Mouse (Mus musculus) thymus, postnatal 10 days (tissue): Measurements from ENCODE around the gene Ywhae.

Source experiments
- DNase-seq, 2 experiments: peaks; one replicate each; pipeline ENCODE4 v3.0.0; 2021; ENCODE audit warnings: low spot score in 2 of 2

Ywhae gene

DNA sequence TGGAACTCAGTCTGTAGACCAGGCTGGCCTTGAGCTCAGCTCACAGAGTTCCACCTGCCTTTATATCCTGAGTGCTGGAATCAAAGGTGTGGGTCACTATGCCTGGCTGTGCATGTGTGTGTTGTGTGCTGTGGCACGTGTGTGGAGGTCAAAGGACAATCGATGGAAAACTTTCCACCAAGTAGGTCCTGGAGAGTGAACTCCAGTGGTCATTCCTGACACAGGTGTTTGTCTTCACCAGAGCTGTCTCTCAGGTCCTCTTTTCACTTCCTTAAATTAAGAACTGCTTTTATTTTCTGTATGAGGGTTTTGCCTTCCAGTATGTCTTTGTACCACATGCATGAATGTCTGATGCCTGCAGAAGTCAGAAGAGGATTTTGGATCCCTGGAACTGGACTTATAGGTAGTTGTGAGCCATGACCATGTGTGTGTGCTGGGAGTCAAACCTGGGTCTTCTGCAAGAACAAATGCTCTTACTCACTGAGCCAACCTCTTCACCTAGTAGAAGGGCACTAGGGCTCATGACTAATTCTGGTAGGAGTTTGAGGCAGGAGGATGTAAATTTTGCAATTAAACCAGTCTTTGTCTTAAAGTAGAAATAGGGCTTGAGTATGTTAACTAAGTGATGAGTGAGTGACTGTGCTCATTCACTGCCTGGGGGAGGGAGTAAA, 5.3 kb downstream of the Ywhae start:
- no peak for DNase-seq

DNA sequence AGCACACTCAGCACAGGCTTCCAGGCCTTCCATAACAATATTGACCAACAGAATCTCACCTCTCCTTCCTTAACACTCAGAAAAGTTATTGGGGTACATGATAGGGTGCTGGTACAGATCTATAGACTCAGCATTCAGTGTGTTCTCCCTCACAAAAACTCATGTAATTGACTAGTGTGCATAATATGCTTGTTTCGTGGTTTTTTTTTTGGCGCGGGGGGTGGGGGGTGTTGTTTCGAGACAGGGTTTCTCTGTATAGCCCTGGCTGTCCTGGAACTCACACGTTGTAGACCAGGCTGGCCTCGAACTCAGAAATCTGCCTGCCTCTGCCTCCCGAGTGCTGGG, 5.8 kb downstream of the Ywhae start:
- DNase-seq: no peak

DNA sequence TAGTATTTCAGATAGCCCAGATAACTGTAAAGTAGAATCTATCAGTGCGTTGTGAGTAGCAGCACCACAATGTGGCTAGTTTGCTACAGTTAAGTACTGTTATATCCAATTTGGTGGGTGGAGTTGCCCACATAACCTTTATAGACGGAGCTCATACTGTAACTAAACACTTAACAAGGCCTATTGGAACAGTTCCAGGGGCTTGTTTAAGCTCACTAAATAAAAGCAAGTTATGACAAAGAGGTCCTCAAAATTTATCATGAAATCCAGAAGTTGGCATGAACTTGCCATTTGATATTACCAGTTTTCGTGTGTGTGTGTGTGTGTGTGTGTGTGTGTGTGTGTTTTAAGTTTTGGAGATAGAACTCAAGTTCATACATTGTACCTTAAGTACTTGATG, 7.5 kb downstream of the Ywhae start:
- DNase-seq: no peak

DNA sequence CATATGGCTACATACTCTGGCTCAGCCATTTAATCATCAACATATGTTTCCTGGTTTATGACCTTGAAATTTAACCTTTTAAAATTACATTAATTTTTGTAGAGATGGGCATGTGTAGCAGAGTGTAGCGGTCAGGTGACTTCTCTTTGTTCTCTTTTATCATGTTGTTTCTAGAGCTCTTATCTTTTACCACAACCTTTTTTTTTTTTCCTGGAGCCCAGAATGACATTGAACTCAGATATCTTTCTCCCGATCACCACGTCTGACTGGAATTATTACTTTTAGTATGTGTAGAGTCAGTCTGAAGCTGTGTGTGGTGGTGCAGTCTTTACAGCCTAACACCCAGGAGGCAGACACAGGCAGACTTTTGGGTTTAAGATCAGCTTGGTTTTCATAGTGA, 8.9 kb downstream of the Ywhae start:
- DNase-seq: no peak

DNA sequence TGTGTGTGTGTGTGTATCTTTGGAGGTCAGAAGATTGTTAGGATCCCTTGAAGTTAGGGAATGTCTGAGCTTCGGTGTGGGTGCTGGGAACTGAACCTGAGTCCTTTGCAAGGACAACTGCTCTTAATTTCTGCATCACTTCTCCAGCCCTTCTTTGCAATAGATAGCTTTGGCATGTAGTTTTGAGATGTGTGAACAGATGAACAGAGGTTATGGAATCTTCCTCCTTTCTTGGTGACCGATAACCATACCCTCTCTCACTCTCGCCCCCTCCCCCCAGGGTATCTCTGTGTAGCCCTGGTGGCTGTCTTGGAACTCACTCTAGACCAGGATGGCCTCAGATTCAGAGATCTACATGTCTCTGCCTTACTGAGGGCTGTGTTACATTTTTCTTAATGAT, 12.1 kb downstream of the Ywhae start:
- DNase-seq: no peak

DNA sequence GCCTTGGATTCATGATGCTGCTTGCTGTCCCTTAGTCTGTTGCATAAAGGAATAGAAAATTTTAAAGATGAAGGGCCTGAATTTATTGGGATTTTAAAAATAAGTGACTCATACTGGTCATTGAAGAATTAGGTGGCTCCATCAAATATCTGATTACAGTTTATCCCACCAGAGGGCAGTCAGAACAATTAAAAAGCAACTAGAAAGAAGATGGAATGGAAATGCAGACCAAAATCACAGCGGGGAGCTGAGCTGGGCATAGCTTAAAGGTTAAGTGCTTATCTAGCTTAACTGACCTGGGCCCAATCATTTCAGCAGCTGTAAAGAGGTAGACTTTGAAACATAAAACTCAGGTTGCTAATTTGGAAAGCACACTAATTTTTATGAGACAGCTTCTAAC, 17.9 kb downstream of the Ywhae start:
- DNase-seq: no peak

DNA sequence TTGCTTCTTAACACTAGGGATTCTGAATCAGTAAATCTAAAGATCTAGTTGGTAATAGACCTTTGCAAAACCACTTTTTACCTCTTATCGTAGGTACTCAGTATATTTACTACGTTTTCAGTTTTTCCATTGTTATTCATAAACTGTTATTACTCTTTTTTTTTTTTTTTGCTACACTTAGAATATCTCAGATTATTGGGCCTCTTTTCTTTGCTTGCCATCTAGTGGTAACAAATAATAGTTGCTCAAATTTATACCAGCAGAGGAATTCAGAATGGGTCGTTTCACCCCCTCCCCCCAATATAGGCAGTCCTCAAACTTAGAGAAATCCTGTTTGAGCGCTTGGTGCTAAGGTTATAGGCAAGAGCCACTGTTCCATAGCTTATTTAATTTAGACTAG, 18.4 kb downstream of the Ywhae start:
- DNase-seq: no peak

DNA sequence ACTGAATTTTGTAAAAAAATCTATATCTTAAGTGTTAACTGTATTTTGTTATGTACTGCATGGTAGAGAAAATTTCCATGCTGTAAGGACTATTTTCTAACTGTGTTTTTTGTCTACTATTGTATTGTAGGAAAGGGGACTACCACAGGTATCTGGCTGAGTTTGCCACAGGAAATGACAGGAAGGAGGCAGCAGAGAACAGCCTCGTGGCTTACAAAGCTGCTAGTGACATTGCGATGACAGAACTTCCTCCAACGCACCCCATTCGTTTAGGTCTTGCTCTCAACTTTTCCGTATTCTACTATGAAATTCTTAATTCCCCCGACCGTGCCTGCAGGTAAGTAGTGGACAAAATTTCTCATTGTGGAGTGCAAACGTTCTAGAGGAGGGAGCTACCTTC, 24.0 kb downstream of the Ywhae start:
- peak in 1 of 2 experiments; percentile 14 for DNase-seq

DNA sequence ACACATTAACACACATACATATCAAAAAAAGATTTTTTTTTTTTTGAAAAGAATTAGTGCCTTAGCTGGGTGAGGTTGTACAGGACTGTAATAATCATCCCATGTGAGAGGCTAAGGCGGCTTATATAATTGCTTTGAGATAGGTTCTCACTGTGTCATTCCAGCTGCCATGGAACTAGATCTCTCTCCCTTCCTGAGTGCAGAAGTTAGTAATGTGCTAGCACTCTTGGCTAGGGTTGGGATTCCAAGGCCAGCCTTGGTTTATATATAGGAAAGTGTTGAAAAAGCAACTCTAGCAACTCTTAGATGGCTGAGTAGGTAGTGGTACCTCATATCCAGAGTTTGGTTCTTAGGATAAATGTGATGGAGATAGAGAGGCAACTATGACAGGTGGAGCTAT, 25.9 kb downstream of the Ywhae start:
- DNase-seq: no peak

DNA sequence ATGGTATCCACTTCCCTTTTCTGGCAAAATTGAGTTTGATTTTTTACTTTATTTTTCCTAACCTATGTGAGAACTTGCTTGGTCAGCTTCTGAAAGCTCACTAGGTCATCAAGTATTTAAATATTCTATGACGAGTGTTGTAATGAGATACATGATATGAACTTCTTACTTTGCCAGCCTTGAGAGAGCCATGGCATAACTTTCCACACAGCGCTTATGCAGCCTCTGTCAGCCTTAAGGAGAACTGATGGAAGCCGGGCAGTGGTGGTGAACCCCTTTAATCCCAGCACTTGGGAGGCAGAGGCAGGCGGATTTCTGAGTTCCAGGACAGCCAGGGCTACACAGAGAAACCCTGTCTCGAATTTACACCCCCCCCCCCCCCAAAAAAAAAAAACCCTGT, 28.1 kb downstream of the Ywhae start:
- DNase-seq: no peak

DNA sequence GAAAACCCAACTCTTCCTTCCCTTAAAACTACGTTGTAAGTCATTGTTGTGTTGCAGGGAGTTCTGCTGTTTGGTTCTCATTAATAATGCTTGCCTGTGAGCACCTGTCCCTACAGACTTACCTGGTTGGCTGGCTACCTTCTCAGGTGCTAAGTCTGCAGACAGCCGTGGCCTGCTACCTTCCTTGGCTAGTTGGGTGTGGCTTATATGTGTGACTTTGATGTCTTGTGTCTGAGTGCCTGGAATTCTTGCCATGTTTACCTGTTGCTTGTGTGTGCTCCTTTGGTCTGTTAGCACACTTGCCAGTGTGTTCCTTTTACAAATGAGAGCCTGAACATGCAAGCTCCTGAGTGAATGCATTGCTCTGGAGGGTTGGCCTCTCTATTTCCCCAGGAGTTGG, 30.0 kb downstream of the Ywhae start:
- DNase-seq: no peak

DNA sequence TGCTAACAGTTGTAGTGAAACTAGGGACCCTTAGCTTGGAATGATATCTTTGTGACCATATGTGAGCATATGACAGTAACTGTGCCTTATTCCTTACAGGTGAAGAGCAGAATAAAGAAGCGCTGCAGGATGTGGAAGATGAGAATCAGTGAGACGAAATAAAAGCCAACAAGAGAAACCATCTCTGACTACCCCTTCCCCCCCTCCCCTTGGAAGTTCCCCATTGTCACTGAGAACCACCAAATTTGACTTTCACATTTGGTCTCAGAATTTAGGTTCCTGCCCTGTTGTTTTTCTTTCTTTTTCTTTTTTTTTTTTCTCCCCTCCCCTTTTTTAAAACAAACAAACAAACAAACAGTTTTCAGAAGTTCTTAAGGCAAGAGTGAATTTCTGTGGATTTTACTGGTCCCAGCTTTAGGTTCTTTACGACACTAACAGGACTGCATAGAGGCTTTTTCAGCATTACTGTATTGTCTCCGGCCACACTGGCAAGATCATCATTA, 31.9 kb downstream of the Ywhae start:
- DNase-seq: no peak

DNA sequence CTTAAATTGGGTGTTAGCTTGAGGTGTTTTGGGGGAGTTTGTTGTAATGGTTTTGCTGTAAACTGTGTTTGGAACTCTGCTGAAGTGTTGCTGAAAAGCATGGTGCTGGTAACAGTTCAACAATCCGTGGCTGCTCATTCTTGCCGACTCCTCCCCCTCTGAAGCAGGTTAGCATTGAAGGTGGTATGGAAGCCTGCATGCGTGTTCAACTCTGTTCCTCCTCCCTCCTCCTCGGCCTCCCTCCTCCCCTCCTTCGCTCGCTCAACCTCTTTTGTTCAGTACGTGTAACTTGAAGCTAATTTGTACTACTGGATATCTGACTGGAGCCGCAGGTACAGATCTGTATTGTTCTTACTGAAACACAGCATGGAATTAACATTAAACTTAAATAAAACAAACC, 32.5 kb downstream of the Ywhae start:
- DNase-seq: no peak

DNA sequence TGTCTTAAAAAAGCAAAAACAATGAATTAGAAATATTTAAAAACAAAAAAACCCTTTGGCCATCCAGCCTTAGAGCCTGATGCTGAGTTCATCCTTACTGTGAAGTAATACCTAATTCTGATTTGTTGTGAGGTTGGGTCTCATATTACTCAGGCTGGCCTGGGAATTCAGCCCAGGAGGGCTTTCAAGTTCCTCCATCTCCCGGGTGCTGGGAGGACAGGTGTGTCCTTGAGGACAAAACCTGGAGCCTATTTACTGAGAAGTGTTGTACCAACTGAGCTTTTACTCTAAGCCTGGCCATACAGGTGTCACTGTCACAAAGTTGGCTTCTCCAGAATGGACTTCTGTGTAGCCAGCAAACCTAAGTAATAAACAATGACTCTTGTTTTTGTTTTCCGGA, 34.3 kb downstream of the Ywhae start:
- DNase-seq: no peak

DNA sequence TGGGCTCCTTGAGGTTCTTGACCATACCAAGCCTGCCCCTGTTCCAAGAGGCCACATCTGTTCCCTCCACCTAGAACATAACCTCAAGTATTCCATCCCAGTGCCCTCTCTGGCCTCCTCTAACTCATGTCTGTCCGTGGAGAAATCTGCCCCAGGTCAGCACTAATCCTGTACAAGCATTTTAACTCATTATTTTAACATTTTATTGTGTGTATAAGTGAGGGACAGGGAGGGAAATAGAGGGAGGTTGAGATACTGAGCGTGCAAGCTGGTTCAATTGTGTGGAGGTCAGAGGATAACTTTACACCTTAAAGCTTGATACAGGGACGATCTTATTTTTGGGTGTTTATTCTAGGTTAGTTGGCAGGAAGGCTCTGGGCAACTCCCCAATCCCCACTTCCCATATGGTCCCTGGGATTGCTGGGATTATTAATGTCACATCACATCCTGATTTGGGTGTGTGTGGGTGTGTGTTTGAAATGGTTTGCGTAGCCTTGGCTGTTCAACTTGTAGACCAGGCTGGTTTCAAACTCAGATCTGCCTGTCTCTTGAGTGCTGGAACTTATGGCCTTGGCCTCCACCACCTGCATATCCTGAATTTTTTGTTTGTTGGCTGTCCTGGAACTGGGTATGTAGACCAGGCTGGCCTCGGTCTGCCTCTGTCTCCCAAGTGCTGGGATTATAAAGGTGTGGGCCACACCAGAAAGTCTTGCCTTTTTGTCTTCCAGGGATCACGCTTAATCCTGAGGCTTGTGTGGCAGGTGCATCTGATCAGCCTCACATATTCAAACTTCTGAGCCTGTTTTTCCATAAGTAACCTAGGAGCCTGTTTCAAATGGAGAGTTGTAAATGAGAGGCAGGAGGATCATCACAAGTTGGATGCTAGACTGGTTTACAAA, 35.7 kb downstream of the Ywhae start:
- DNase-seq: no peak

DNA sequence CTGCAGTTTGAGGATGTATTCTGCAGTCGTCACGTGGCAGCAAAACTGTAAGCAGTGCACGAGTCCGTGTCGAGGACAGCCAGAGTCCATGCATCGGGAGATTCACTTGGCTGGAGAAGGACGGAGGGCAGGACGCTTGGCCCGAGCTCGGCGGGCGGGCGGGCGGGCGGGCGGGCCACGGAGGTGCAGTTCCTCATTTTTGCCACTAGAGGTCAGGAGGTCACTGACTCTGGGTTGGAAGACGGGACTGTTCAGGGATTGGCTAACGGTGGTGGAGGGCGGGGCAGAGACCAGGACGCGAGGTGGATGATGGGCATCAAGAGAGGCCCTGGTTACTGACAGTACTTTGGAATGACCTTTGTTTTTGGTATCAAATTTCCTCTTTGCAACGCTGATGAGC, 36.5 kb downstream of the Ywhae start:
- peak; percentile 67 to 78 for DNase-seq

DNA sequence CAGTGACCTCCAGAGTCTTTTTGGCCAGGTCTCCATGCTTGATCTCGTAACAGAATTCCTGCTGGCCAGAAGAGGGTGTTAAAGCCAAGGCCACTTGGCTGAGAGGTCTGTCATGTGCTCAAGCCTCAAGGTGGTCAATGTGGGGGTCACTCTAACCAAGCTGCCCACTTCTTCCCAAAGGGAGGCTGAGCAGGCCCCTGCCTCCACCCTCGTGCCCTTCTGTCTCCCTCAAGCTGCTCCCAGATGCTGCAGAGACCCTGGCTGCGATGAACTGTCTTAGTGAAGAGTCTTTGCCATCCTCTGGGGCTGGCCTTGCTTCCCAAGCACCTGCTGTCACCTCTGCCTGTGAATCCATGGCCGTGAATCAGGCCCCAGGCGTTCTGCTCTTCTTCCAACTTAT, 39.9 kb downstream of the Ywhae start:
- DNase-seq: no peak

DNA sequence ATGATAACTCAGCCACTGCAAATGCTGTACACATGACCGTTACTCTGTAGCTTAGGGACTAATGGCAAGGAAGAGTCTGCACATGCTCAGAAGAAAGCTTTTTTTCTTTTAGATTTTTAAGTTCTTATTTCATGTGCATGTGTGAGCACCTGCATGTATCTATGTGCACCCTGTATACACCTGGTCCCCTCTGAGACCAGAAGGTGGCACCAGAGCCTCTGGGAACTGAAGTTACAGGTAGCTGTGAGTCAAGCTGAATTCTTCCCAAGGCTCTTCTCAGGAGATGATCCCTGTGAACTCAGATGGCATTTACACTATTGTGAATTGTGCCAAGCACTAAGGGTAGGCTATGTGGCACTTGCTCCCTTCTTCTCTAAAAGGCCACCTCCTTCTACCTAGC, 43.2 kb downstream of the Ywhae start:
- DNase-seq: no peak

DNA sequence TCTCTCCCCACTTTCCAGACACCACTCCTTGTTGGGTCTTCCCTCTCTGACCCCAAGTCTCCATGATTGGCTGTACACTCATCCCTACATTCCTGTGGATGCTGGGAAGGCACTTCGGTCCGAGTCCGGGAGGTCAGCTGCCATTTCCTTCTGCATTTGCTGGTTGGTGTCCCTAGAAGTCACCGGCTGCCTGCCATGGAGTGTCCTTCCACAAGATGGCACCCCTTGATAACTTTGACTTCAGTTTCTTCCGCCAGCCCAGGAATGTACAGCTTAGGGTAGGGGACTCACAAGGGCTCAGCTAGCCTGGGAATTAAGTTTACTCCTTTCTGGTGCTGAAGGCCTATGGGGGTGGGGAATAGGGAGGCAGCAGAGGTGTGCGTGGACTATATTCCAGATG, 49.2 kb downstream of the Ywhae start:
- peak; percentile 16 to 52 for DNase-seq

DNA sequence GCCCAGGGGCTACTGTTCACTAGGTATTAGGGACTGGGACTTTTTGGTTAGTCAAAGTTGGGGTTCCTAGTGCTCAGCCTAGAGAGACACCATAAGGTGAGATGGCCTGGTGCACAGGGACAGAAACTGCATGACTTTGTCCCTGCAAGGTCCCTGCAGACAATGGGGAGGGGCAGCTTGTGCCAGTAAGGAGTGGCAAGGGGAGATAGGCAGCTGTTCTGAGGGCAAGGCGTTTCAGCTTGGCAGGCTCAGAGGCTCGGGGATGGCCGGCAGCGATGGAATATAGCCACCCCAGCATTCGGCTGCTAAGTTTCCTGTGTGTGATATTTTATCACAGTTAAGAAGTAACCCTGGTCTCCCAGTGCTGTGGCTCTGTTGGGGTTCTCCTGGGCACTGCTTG, 51.1 kb downstream of the Ywhae start:
- DNase-seq: no peak

DNA sequence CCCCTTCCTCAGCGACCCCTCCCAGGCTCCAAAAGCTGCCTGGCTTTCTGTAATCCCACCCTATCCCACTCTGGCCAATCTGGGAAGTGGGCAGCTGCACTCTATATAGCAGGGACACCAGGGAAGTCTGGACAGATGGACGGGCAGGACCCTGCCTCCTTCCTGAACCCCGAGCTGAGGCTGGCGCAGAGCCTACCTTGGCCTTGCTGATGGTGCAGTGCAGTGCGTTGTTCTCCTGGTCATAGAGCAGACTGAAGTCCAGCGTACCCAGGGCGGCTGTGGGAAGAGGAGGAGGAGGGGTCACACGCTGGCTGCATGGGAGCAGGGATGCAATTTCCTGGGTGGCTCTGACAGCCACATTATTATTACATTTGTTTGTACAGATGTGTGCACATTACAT, 53.2 kb downstream of the Ywhae start:
- no peak for DNase-seq

DNA sequence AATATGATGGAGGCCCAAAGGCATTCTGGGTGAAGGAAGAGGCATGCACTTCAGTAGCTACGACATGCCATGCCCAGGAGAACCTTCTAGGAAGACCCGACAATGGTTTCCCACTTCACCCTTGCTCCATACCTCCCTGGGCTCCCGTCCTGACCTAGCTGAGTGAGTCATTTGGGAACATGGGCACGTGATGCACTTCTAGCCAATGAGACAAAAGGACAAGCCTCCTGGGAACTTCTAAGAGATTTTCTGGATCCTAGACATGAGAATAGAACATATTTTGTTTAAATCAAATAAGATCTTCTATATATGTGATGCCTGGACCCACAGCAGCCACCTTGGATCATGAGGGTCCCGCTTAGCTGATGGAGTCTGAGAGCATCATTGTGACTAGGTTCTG, 59.9 kb downstream of the Ywhae start:
- no peak for DNase-seq

DNA sequence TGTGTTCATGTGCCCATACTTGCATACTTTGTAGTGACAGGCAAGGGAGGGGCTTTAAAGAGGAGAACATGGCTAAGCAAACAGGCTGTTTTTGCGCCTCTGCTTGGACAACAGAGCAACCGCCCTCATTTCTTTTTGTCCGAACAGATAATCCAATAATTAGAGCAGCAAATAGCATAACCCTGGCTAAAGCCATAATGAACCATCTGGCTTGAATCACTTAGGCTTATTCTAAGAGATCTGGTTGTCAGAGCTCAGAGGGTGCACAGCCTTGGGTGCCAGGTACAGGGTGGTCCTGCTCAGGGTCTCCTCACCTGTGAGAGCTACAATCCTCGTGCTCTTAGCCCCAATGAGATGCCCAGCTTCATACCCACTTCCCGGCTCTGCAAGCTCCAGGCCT, 60.7 kb downstream of the Ywhae start:
- DNase-seq: no peak
